Mouse (Mus musculus) layer of hippocampus, adult 18-20 months (tissue): ENCODE data around the gene Slc17a7. TPM values are rescaled to one million over a fixed set of nuclear protein-coding genes. Genes with fewer than 3 reads are reported as not detected.

ENCODE experiments used
- DNase-seq, 2 experiments: peaks; one replicate each; pipeline ENCODE4 v3.0.0; 2022; ENCODE audit warnings: low spot score in 2 of 2
- microRNA-seq, 2 experiments: library from miRNA; unstranded; fragments of <30 nt; microRNA quantifications; one replicate each; pipeline ENCODE4 v1.2.0; 2021
- total RNA-seq, 2 experiments: library from RNA; stranded (reverse); gene quantifications; 2 replicates each; pipeline ENCODE4 v1.2.3; 2021

Slc17a7 gene
- total RNA-seq, 2 experiments from 2014 or later, result 1,340 to 1,403 TPM

- DNase-seq, result no peak
Observed at GRCm38 (mm10) chr7:45196176-45196535, 32.4 kb downstream of the Slc17a7 start.

GRCm38 (mm10) chr7:45196994-45197393, 33.2 kb downstream of the Slc17a7 start:
- no peak for DNase-seq

- DNase-seq, result peak; percentile 56 to 82
Observed at GRCm38 (mm10) chr7:45198435-45198834, 34.7 kb downstream of the Slc17a7 start.

GRCm38 (mm10) chr7:45198961-45199360, 35.2 kb downstream of the Slc17a7 start:
- peak in 1 of 2 experiments; percentile 41 for DNase-seq

GRCm38 (mm10) chr7:45202654-45203053, 38.9 kb downstream of the Slc17a7 start:
- no peak for DNase-seq

- DNase-seq, result peak; percentile 91 to 93
Observed at GRCm38 (mm10) chr7:45204380-45205143, 40.8 kb downstream of the Slc17a7 start, which contains the start of gene Ccdc155. TSS of gene Ccdc155 (minus strand) at chr7:45204892.

- DNase-seq, result no peak
Observed at GRCm38 (mm10) chr7:45208260-45208659, 44.5 kb downstream of the Slc17a7 start.

GRCm38 (mm10) chr7:45211070-45211469, 47.3 kb downstream of the Slc17a7 start:
- no peak for DNase-seq

GRCm38 (mm10) chr7:45211851-45212251, 48.1 kb downstream of the Slc17a7 start, which contains the start of gene Dkkl1:
TSS of gene Dkkl1 (minus strand) at chr7:45212147.
- DNase-seq, result no peak

- no peak for DNase-seq
Observed at GRCm38 (mm10) chr7:45212356-45212755, 48.6 kb downstream of the Slc17a7 start.

- no peak for DNase-seq
Observed at GRCm38 (mm10) chr7:45213708-45214107, 50.0 kb downstream of the Slc17a7 start.

GRCm38 (mm10) chr7:45215673-45216441, 52.1 kb downstream of the Slc17a7 start, which contains the start of gene Tead2:
TSS of gene Tead2 (plus strand) at chr7:45215753.
- no peak for DNase-seq

- no peak for DNase-seq
Observed at GRCm38 (mm10) chr7:45216442-45217183, 52.9 kb downstream of the Slc17a7 start.

GRCm38 (mm10) chr7:45221680-45222079, 57.9 kb downstream of the Slc17a7 start:
- no peak for DNase-seq

- DNase-seq, result no peak
Observed at GRCm38 (mm10) chr7:45224826-45225225, 61.1 kb downstream of the Slc17a7 start.

Small RNA genes lying within 50 kb of the gene (microRNA-seq; reads per million reads assigned to microRNA genes)
- gene Mir150 (696 to 839 reads per million in 2 experiments), gene Mir5121 (16.0 to 21.8 reads per million in 2 experiments), gene Mir7055 (2.0 to 3.9 reads per million in 2 experiments)

Other genes starting within 250 kb of the Slc17a7 start
- gene Ap2a1, start 234.5 kb upstream of the Slc17a7 start, total RNA-seq, result 100 to 1,000 TPM; 288 to 294 TPM
- gene Tsks, start 220.7 kb upstream of the Slc17a7 start, total RNA-seq, result 1 to 10 TPM in 1 of 2 experiments, under 1 TPM in 1; 0.79 to 1.2 TPM
- gene Cpt1c, start 189.1 kb upstream of the Slc17a7 start, total RNA-seq, result 100 to 1,000 TPM; 129 to 136 TPM
- 100 to 1,000 TPM; 172 to 183 TPM for gene Prmt1, start 177.4 kb upstream of the Slc17a7 start, total RNA-seq
- 10 to 100 TPM; 41.5 to 43.7 TPM for gene Irf3, start 166.3 kb upstream of the Slc17a7 start, total RNA-seq
- gene Bcl2l12, start 165.2 kb upstream of the Slc17a7 start, total RNA-seq, result 1 to 10 TPM; 3.1 TPM
- 100 to 1,000 TPM; 159 to 168 TPM for gene Scaf1, start 147.6 kb upstream of the Slc17a7 start, total RNA-seq
- gene Rras, start 146.0 kb upstream of the Slc17a7 start, total RNA-seq, result 10 to 100 TPM; 11.6 to 12.9 TPM
- gene Prr12, start 111.1 kb upstream of the Slc17a7 start, total RNA-seq, result 10 to 100 TPM; 75.7 to 77.5 TPM
- 10 to 100 TPM; 50.8 to 57.6 TPM for gene Nosip, start 101.5 kb upstream of the Slc17a7 start, total RNA-seq
- gene Prrg2, start 101.3 kb upstream of the Slc17a7 start, total RNA-seq, result 1 to 10 TPM; 5.9 TPM
- 1 to 10 TPM; 7.4 to 8.5 TPM for gene Rcn3, start 71.7 kb upstream of the Slc17a7 start, total RNA-seq
- gene Fcgrt, start 60.1 kb upstream of the Slc17a7 start, total RNA-seq, result 10 to 100 TPM; 14.8 to 18.7 TPM
- gene Rps11, start 39.5 kb upstream of the Slc17a7 start, total RNA-seq, result 100 to 1,000 TPM; 481 to 486 TPM
- gene Rpl13a, start 35.2 kb upstream of the Slc17a7 start, total RNA-seq, result 100 to 1,000 TPM; 866 to 870 TPM
- gene Gm45713, start 27.7 kb upstream of the Slc17a7 start, total RNA-seq, result not detected
- 1 to 10 TPM; 6.9 to 9.5 TPM for gene Flt3l, start 27.5 kb upstream of the Slc17a7 start, total RNA-seq
- gene Pih1d1, start 9.6 kb upstream of the Slc17a7 start, total RNA-seq, result 10 to 100 TPM; 43.2 to 44.5 TPM
- 10 to 100 TPM; 11.4 to 16.3 TPM for gene Aldh16a1, start 9.4 kb upstream of the Slc17a7 start, total RNA-seq
- under 1 TPM in 1 of 2 experiments, not detected in 1; 0.18 TPM for gene Gfy, start 15.6 kb downstream of the Slc17a7 start, total RNA-seq
- gene Pth2, start 17.0 kb downstream of the Slc17a7 start, total RNA-seq, result not detected
- 1 to 10 TPM; 2.2 to 3.4 TPM for gene Ccdc155, start 40.9 kb downstream of the Slc17a7 start, total RNA-seq
- gene Dkkl1, start 48.2 kb downstream of the Slc17a7 start, total RNA-seq, result 1 to 10 TPM; 1.9 to 3.1 TPM
- gene Tead2, start 51.8 kb downstream of the Slc17a7 start, total RNA-seq, result 1 to 10 TPM; 3.2 to 4.2 TPM
- 1 to 10 TPM; 4.5 to 4.8 TPM for gene Cd37, start 75.2 kb downstream of the Slc17a7 start, total RNA-seq
- gene Slc6a16, start 77.1 kb downstream of the Slc17a7 start, total RNA-seq, result 1 to 10 TPM; 1.3 to 2.6 TPM
- gene Slc6a21, start 113.6 kb downstream of the Slc17a7 start, total RNA-seq, result not detected
- gene Trpm4, start 169.8 kb downstream of the Slc17a7 start, total RNA-seq, result 10 to 100 TPM in 1 of 2 experiments, 1 to 10 TPM in 1; 9.7 to 16.2 TPM
- under 1 TPM; 0.17 to 0.18 TPM for gene Hrc, start 171.3 kb downstream of the Slc17a7 start, total RNA-seq
- gene Ppfia3, start 203.1 kb downstream of the Slc17a7 start, total RNA-seq, result 100 to 1,000 TPM; 132 to 139 TPM
- gene Lin7b, start 206.6 kb downstream of the Slc17a7 start, total RNA-seq, result 100 to 1,000 TPM; 134 to 144 TPM
- gene Snrnp70, start 231.8 kb downstream of the Slc17a7 start, total RNA-seq, result 100 to 1,000 TPM; 364 to 405 TPM
- not detected for gene Kcna7, start 241.7 kb downstream of the Slc17a7 start, total RNA-seq
- not detected for gene Ntf5, start 249.7 kb downstream of the Slc17a7 start, total RNA-seq